21 mouse cellular contexts compared by ENCODE assay signal in the genomic region with DNA sequence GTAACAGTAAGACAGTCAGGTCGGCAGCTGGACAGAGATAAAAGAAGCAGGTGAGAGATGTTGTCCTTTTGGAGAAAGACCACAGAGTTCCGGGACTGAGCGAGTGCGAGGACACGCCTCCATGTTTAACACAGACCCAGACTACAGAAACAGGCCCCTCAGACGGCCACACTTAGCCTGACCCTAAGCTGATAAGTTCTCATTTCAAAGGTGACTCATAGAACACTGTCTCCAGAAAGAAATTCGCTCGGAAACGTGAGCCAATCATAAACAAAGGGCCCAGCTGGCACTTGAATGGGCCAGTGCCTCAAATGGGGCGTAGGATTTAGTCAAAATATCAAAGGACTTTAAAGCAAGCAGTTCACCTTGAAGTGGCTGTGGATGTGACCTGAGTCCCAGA. TPM values are rescaled to one million over a fixed set of nuclear protein-coding genes. Genes with fewer than 3 reads are reported as not detected.
DNase-seq lines count a peak whose midpoint lies in the region; ATAC-seq and TF ChIP-seq lines count a peak whose summit lies in the region.
"Had no signal": no experiment of that assay in that cellular context is flagged by ENCODE, and none has a peak within 500 bp of the region (broad histone marks: within the 10 kb centered on the region; RNA-seq: fewer than 3 reads in every experiment).

No protein-coding gene starts in this region.

- DNase-seq in lung, postnatal 36 days = peak; percentile 12
- no peak for DNase-seq in lung, adult 2 months
- peak; percentile 31 for DNase-seq in NIH3T3 (ENCODE audit: low read depth)
- no peak for DNase-seq in spleen, postnatal 14 days (ENCODE audit: low spot score in 2 of 2)
- DNase-seq in retina, postnatal 1 day = no peak
- DNase-seq in left cerebral cortex, postnatal 14 days (ENCODE audit: low spot score in 2 of 2) = no peak
- DNase-seq: adrenal gland, adult 8-10 months; cerebellum, adult 9-11 months; gastrocnemius, postnatal 10 days; heart, adult 18-20 months; heart, postnatal 36 days; left cerebral cortex, postnatal 4 days; liver, postnatal 0 days; thymus, adult 18-20 months; thymus, postnatal 4 days had no signal

- TF ChIP-seq CTCF in lung, adult 2 months (IDR thresholded peaks at IDR 0.05; ENCODE audit: insufficient read depth, low read length) = no peak

- whole genome bisulfite sequencing in lung, adult 2 months = 35% methylated on average over 10 of the region's 10 CpGs
- 32% methylated on average over 10 of the region's 10 CpGs for WGBS in intestine, embryonic 16.5 days

- no peaks in the 10 kb centered on the region for H3K36me3 ChIP-seq in intestine, embryonic 16.5 days (ENCODE audit: control insufficient read depth, insufficient read depth, low read length)
- H3K36me3 ChIP-seq: midbrain, embryonic 15.5 days had no signal

- intact Hi-C loops in left cerebral cortex, postnatal 14 days (cut with DNase I) = no loop called here

- no peaks in the 10 kb centered on the region for H3K4me1 ChIP-seq in lung, adult 2 months (ENCODE audit: control insufficient read depth, insufficient read depth, low read length)
- peaks cover 6% of the 10 kb centered on the region; the same call in 1 of the 2 replicates for H3K4me1 ChIP-seq in intestine, embryonic 16.5 days (ENCODE audit: control insufficient read depth, insufficient read depth, low read length)
- H3K4me1 ChIP-seq: midbrain, embryonic 15.5 days had no signal

- no peak for TF ChIP-seq POLR2A in lung, adult 2 months (IDR thresholded peaks at IDR 0.05; ENCODE audit: borderline replicate concordance, extremely low read depth, low read depth, low read length)

- H3K9ac ChIP-seq in intestine, embryonic 16.5 days (ENCODE audit: low read depth, low read length) = no peak overlapping the region
- H3K9ac ChIP-seq: forebrain, embryonic 13.5 days; hindbrain, embryonic 14.5 days; liver, postnatal 0 days; midbrain, embryonic 15.5 days had no signal

- H3K27ac ChIP-seq in intestine, embryonic 16.5 days (ENCODE audit: low read length) = no peak overlapping the region
- H3K27ac ChIP-seq: forebrain, embryonic 13.5 days; hindbrain, embryonic 14.5 days; layer of hippocampus, adult 2 months; midbrain, embryonic 15.5 days had no signal

- H3K4me2 ChIP-seq in intestine, embryonic 16.5 days (ENCODE audit: low read depth, low read length) = no peak overlapping the region
- H3K4me2 ChIP-seq: forebrain, embryonic 13.5 days; hindbrain, embryonic 14.5 days; midbrain, embryonic 15.5 days had no signal

- peak; percentile 63; the same call in 1 of the 2 replicates for ATAC-seq in intestine, embryonic 16.5 days
- ATAC-seq: forebrain, embryonic 13.5 days; liver, postnatal 0 days; midbrain, embryonic 15.5 days had no signal

- no peaks in the 10 kb centered on the region for H3K27me3 ChIP-seq in intestine, embryonic 16.5 days (replicated peaks; ENCODE audit: control insufficient read depth, insufficient read depth, low read length)
- H3K27me3 ChIP-seq: forebrain, embryonic 13.5 days; midbrain, embryonic 15.5 days had no signal

- no peaks in the 10 kb centered on the region for H3K9me3 ChIP-seq in intestine, embryonic 16.5 days (ENCODE audit: control insufficient read depth, low read length)
- H3K9me3 ChIP-seq: forebrain, embryonic 13.5 days; megakaryocyte, embryonic 14.5 days; midbrain, embryonic 15.5 days had no signal

- H3K4me3 ChIP-seq in lung, adult 2 months (replicated peaks; ENCODE audit: extremely low read depth, low read depth, low read length) = no peak overlapping the region
- H3K4me3 ChIP-seq in intestine, embryonic 16.5 days (ENCODE audit: low read length) = no peak overlapping the region
- H3K4me3 ChIP-seq: forebrain, embryonic 13.5 days; layer of hippocampus, adult 2 months; megakaryocyte, embryonic 14.5 days; midbrain, embryonic 15.5 days had no signal

RNA-seq across cellular contexts. Expression of a gene that starts 54.6 kb away (rescaled TPM):
- polyA plus RNA-seq in lung, adult 2 months (2012; rRNA removed) = 6.2 and 6.7 TPM in 2 replicates
- 8.3 and 9.7 TPM in 2 replicates for polyA plus RNA-seq in intestine, embryonic 16.5 days (2015; fragmentation: Nextera tagmentation; extraction: Ambion mirVana)
- total RNA-seq in left cerebral cortex, postnatal 14 days (2021) = 1 to 10 TPM; 9.2 to 10.0 TPM

RNA-seq across cellular contexts. Expression of a gene that starts 56.4 kb away (rescaled TPM):
- 90.6 and 96.5 TPM in 2 replicates for polyA plus RNA-seq in lung, adult 2 months (2012; rRNA removed)
- 159 and 167 TPM in 2 replicates for polyA plus RNA-seq in intestine, embryonic 16.5 days (2015; fragmentation: Nextera tagmentation; extraction: Ambion mirVana)
- total RNA-seq in left cerebral cortex, postnatal 14 days (2021) = 10 to 100 TPM; 59.9 to 61.7 TPM

Comparison
In these comparisons a context has a peak if more than half of its experiments do, and no peak if none do; other contexts are left out.
1. DNase-seq: peak in lung, postnatal 36 days (single experiment) and NIH3T3 (single experiment); none in lung, adult 2 months (single experiment), spleen, postnatal 14 days (0 of 2), retina, postnatal 1 day (single experiment) and left cerebral cortex, postnatal 14 days (0 of 2).